Mouse (Mus musculus): Measurements from ENCODE around the gene 5031439G07Rik.

Gene 5031439G07Rik

DNA sequence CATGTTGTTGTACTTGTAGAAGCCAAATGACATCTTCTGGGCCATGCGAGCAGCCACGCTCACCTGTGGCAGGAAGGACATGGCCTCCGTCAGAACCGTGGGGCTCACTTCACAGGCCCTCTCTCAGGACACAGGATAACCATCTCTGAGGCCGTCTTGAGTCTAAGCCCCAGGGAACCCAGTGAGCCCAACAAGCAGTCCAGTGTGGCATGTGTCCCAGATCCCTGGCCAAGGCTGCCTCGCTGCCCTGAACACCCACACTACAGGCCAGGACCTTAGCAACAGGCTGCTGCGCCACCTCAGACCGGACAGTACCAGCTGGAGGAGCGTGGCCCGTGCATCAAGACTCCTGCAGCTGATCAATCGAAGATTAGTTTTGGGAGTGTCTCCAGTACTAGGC lies 35.1 kb downstream of the 5031439G07Rik start:
- DNase-seq (ENCODE audit: low spot score): no peak

DNA sequence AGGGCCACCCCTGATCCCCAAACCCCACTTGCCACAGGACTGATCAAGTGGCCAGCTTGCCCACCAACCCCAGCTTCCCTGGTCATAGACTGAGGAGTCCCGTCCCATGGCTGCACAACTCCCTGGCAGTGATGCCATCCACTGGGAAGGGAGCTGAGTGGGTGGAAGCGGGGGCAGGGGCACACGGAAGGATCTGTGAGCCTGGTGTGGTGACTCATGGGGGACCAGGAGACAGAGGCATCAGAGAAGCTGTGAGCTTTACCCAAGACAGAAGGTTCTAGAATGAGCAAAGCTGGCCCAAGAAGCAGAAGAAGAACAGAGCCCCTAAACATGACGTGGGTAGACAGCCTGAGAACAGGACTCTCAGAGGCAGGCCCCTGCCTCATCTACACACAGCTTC lies 38.3 kb downstream of the 5031439G07Rik start:
- no peak for DNase-seq (ENCODE audit: low spot score)

- DNase-seq (ENCODE audit: low spot score): no peak
Measured at GRCm38 (mm10) chr15:84948990-84949389, 39.4 kb downstream of the 5031439G07Rik start.

- no peak for DNase-seq (ENCODE audit: low spot score)
Measured at GRCm38 (mm10) chr15:84944319-84944718, 44.0 kb downstream of the 5031439G07Rik start.

GRCm38 (mm10) chr15:84942647-84943285 lies 45.6 kb downstream of the 5031439G07Rik start:
- peak; percentile 44 for DNase-seq (ENCODE audit: low spot score)

DNA sequence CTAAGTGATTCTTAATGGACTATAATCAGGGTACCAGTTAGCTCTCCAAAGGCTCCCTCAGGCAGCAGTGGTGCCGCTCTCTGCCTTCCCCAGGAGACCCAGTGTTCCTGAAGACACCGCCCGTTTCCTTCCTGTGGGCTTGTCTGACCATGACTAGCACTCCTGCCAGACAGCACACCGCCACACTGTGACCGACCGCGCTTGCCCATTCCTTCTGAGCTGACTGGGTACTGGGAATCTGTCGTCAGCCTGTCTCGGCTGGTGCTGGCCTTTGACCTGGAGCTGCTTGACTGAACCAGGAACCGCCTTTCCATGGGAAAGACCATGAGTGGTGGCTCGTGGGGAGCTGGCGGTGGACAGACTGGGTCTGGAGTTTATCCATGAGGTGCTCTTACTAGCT lies 48.2 kb downstream of the 5031439G07Rik start:
- DNase-seq (ENCODE audit: low spot score): no peak

DNA sequence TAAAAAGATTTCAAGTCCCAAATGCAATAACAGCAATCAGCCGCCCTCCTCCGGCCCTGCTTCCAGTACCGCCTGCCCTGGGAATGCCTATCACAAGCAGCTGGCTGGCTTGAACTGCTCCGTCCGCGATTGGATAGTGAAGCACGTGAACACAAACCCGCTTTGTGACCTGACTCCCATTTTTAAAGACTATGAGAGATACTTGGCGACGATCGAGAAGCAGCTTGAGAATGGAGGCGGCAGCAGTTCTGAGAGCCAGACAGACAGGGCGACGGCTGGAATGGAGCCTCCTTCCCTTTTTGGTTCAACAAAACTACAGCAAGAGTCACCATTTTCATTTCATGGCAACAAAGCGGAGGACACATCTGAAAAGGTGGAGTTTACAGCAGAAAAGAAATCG lies 53.5 kb downstream of the 5031439G07Rik start:
- no peak for DNase-seq (ENCODE audit: low spot score)

GRCm38 (mm10) chr15:84932351-84932750 lies 56.0 kb downstream of the 5031439G07Rik start:
- no peak for DNase-seq (ENCODE audit: low spot score)

GRCm38 (mm10) chr15:84925495-84926018 lies 62.8 kb downstream of the 5031439G07Rik start:
- no peak for DNase-seq (ENCODE audit: low spot score)

DNA sequence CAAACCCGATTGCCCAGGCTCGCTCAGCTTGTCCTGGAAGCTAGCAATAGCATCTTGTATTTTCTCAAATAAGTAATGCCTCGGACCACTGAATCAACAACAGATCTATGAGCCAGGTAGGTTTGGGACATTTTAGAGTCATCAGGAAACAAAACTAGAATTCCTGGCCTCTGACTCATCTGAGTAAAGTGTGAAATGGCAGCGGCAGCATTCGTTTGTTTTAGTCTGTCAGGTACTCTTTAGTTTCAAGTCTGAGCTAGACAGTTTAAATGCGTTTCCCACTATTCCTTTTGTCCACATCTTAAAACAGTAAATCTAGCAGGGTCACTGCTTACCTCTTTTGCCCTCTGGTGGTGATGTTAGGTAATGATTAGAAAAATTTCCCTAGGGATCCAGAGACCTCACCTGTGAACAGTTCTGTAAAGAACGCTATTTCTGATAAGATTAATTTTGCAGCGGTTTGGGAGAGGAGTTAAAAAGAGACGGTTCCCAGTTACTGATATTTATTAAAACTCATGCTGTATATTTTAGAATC lies 63.5 kb downstream of the 5031439G07Rik start:
- DNase-seq (ENCODE audit: low spot score): no peak

DNA sequence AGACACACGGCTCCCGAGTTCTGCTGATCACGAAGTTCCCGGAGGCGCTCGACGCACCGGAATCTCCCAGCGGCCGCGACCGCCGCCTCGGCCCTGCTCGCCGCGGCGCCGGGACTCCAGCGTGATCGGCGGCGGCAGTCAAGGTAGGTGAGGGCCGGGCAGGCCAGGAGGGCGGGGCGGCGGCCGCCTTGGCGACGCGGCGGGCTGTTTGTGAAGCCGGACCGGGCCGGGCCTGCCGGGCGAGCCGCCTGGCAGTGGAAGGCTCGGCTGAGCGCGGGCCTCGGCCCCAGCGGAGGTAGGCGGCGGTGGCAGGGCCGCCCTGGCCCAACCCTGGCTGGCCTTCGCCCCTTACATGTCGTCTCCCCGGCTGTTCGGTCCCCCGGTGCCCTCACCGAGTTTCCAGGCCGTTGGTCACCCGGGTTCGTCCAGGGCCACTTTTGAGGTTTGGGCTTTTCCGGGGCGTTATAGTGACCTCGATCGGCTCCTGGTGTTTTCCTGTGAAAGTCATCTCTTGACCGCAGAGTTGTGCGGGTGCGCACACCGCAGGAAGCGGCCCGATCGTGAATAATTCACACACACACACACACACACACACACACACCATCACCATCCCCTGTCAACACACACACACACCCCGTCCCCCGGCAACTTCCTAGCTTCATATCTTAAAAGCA lies 64.7 kb downstream of the 5031439G07Rik start:
- no peak for DNase-seq (ENCODE audit: low spot score)

- peak; percentile 100 for DNase-seq (ENCODE audit: low spot score)
Measured at GRCm38 (mm10) chr15:84922884-84923507, 65.4 kb downstream of the 5031439G07Rik start, which contains the start of gene Nup50. Gene Nup50, plus strand, starts transcription at chr15:84923411.

GRCm38 (mm10) chr15:84919938-84920337 lies 68.4 kb downstream of the 5031439G07Rik start, which contains the start of gene Gm29666:
Gene Gm29666, minus strand, starts transcription at chr15:84920038.
- no peak for DNase-seq (ENCODE audit: low spot score)

GRCm38 (mm10) chr15:84913201-84913600 lies 75.2 kb downstream of the 5031439G07Rik start:
- no peak for DNase-seq (ENCODE audit: low spot score)

DNA sequence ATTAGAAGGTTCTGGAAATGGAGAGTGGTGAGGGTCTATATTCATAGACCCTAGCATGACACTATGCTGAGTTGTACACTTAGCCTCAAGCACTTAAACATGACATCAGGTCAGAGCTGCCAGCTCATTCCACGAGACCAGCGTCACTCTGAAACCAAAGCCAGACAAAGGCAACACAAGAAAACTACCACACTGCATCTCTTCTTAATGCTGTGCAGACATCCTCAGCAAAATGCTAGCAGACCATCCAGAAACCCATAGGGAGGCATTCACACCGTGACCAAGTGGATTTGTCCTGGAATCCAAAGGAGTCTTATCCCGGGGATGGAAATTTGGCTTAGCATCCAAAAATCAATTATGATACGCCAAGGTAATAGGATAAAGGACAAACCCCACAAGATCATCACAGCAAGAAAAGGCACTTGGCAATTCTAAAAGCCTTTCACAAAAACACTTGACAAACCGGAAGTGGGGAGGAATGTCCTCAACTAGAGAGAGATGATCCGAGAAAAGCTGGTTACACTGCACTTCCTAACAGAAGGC lies 84.4 kb downstream of the 5031439G07Rik start:
- DNase-seq (ENCODE audit: low spot score): no peak

DNA sequence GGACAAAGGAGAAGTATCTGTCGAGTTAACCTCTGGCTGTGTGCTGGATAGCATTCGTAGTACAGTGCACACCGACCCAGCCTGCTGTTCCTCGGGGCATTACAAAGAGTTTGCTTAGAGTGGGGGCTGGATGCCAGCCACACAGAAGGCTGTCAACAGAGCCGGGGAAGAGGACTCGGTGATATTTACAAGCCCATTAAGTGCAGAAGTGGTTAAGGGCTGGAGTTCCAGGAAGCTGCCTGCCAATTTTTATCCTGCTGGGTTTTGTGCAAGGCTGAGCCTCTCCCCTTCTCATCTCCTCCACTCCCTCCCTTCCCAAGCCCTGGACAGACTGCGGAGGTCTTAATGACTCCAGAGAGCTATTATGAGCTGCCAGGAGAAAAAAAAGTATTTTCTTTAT lies 90.3 kb downstream of the 5031439G07Rik start:
- DNase-seq (ENCODE audit: low spot score): peak; percentile 5

DNA sequence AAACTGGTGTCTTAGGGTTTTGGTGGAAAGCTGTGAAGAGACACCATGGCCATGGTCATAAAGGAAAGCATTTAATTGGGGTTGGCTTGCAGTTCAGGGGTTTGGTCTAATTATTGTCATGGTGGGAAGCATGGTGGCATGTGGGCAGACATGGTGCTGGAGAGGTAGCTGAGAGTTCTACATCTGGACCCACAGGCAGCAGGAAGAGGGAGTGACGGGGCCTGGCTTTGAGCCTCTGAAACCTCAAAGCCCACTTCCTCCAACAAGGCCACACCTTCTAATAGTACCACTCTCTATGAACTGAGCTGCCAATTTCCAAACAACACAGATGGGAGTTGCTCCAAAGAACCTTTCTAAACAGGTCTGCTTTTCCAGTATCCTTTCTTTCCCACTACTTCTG lies 91.7 kb downstream of the 5031439G07Rik start:
- no peak for DNase-seq (ENCODE audit: low spot score)

DNA sequence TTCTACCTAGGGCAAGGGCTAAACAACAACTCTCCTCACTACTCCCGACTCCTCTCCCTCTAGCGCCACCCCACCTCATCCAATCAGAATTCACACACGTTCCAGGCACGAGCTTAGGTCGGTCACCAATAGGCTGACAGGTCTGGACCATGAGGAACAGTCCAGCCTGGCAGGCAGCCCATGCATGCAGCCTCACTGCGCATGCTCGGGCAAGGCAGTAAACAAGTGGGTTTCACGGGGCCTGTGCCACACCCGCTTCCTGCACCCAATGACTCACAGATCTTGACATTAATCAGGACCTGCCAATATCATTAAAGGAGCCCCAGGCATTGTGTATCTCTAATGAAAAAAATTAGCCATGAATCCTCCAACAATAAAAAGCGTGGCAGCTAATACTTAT lies 92.1 kb downstream of the 5031439G07Rik start:
- peak; percentile 12 for DNase-seq (ENCODE audit: low spot score)

Data from urinary bladder, postnatal 14 days (tissue).